Mouse (Mus musculus) bone marrow, adult 2 months (tissue): ENCODE measurements around the gene Vamp8. TPM values are rescaled to one million over a fixed set of nuclear protein-coding genes. Genes with fewer than 3 reads are reported as not detected.

Experiments used
- H3K27ac ChIP-seq: fragments of 200-500 bp; 2 replicates; pipeline ENCODE4 v1.5.1; 2012; ENCODE audit warnings: low read depth, mild to moderate bottlenecking, control low read depth, inconsistent platforms, low read length; ENCODE audit not compliant: control insufficient read depth, poor library complexity, insufficient read depth
- H3K4me1 ChIP-seq: fragments of 200-500 bp; 2 replicates; pipeline ENCODE4 v1.6.1; 2011; ENCODE audit warnings: low read length; ENCODE audit not compliant: control insufficient read depth, insufficient read depth
- H3K4me3 ChIP-seq: fragments of 200-500 bp; replicated peaks from 2 replicates; pipeline ENCODE3; 2011; ENCODE audit warnings: mild to moderate bottlenecking, low read depth, low read length, control low read depth; ENCODE audit not compliant: control insufficient read depth
- CTCF ChIP-seq: fragments of 200-500 bp; IDR thresholded peaks from 2 replicates; pipeline ENCODE4 v1.5.1; 2011; ENCODE audit warnings: low read length, control low read depth; ENCODE audit not compliant: control insufficient read depth, insufficient read depth
- POLR2A ChIP-seq: fragments of 200-500 bp; IDR thresholded peaks from 2 replicates; pipeline ENCODE4 v1.6.1; 2011; ENCODE audit warnings: low read depth, mild to moderate bottlenecking, control low read depth, low read length, borderline replicate concordance; ENCODE audit not compliant: control insufficient read depth
- WGBS: fragments of 180-500 bp; shearing (Covaris S2); methylation state at CpG from one replicate; pipeline ENCODE4 v1.1.7; 2018; 5-methylcytosine and 5-hydroxymethylcytosine counted together
- polyA plus RNA-seq: library from polyadenylated mRNA; stranded (reverse); fragments of >200 nt; gene quantifications from 2 replicates; pipeline ENCODE4 v1.2.4, GENCODE M21; 2011; ENCODE audit warnings: low replicate concordance; ENCODE audit not compliant: missing spikeins, insufficient read depth, insufficient read length

Gene Vamp8
- polyA plus RNA-seq, 1 experiment, result 542 TPM

- WGBS, result 83% methylated on average over 4 of the region's 4 CpGs
- no peak for TF ChIP-seq POLR2A
- TF ChIP-seq CTCF, result no peak
- H3K4me1 ChIP-seq, result peaks cover 6% of the 10 kb centered on the region; the same call in 1 of the 2 replicates
- no peak overlapping the region for H3K4me3 ChIP-seq
- H3K27ac ChIP-seq, result no peak overlapping the region
These were observed 17.3 kb downstream of the Vamp8 start for GRCm38 (mm10) chr6:72373184-72373583.

- TF ChIP-seq CTCF (no peak), POLR2A (no peak)
- H3K27ac ChIP-seq, result no peak overlapping the region
- no peak overlapping the region for H3K4me3 ChIP-seq
- H3K4me1 ChIP-seq, result peaks cover 6% of the 10 kb centered on the region; the same call in 1 of the 2 replicates
- WGBS, result 50% methylated on average over 1 of the region's 1 CpGs
These were observed 18.9 kb downstream of the Vamp8 start for GRCm38 (mm10) chr6:72371571-72371970.

- Histone ChIP-seq H3K4me1 (peaks cover 7% of the 10 kb centered on the region; the same call in 1 of the 2 replicates), H3K4me3 (no peak overlapping the region), H3K27ac (no peak overlapping the region)
- no peak for TF ChIP-seq POLR2A
- TF ChIP-seq CTCF, result no peak
- WGBS, result 89% methylated on average over 5 of the region's 5 CpGs
These were observed 19.4 kb downstream of the Vamp8 start for GRCm38 (mm10) chr6:72371147-72371546.

DNA sequence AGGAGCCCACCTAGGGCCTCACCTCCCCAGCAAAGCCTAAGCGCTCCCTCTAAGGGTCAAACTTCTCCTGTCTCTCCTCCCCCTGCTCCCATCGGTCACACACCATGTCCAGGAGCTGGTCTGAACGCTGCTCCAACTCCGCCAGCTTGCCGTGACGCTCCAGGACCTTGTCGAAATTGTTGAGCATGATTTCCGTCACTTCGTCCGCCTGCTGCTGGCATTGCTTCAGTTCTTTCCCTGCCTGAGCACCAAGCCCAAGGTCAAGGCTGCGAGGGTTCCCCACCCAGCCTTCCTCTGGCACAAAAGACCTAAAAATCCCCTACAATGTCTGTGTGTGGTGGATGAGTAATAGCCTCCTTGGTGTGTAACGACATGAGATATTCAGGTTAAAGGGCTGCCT is 20.4 kb downstream of the Vamp8 start:
- Histone ChIP-seq H3K4me3 (no peak overlapping the region), H3K4me1 (peaks cover 7% of the 10 kb centered on the region; the same call in 1 of the 2 replicates), H3K27ac (no peak overlapping the region)
- TF ChIP-seq CTCF (no peak), POLR2A (no peak)
- 90% methylated on average over 12 of the region's 12 CpGs for WGBS

- H3K4me1 ChIP-seq, result peaks cover 4% of the 10 kb centered on the region; the same call in 1 of the 2 replicates
- no peak overlapping the region for H3K4me3 ChIP-seq
- TF ChIP-seq POLR2A, result no peak
- no peak for TF ChIP-seq CTCF
- 89% methylated on average over 4 of the region's 4 CpGs for WGBS
- H3K27ac ChIP-seq, result no peak overlapping the region
These were observed 20.9 kb downstream of the Vamp8 start for GRCm38 (mm10) chr6:72369557-72369956.

DNA sequence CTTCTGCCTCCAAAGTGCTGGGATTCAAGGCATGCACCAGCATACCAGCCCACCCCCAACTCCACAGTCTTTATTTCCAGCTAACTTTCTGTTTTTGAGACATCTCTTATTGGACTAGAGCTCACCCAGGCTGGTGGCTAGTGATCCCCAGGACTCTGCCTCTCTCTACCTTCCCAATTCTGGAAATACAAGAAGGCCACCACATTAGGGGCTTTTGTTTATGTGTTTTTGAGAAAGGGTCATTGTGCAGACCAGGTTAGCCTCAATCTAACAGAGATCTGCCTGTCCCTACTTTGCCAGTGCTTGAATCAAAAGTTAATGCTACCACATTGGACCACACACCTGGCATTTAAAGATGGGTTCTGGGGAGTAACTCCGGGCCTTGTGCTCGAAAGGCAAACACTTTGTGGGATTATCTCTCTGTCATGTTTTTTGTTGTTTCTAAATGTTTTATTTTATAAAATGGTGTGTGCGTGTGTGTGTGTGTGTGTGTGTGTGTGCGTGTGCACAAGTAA is 23.0 kb downstream of the Vamp8 start:
- H3K27ac ChIP-seq, result no peak overlapping the region
- no peak overlapping the region for H3K4me3 ChIP-seq
- TF ChIP-seq POLR2A (no peak), CTCF (no peak)
- peaks cover 2% of the 10 kb centered on the region; the same call in 1 of the 2 replicates for H3K4me1 ChIP-seq
- 76% methylated on average over 4 of the region's 4 CpGs for WGBS

DNA sequence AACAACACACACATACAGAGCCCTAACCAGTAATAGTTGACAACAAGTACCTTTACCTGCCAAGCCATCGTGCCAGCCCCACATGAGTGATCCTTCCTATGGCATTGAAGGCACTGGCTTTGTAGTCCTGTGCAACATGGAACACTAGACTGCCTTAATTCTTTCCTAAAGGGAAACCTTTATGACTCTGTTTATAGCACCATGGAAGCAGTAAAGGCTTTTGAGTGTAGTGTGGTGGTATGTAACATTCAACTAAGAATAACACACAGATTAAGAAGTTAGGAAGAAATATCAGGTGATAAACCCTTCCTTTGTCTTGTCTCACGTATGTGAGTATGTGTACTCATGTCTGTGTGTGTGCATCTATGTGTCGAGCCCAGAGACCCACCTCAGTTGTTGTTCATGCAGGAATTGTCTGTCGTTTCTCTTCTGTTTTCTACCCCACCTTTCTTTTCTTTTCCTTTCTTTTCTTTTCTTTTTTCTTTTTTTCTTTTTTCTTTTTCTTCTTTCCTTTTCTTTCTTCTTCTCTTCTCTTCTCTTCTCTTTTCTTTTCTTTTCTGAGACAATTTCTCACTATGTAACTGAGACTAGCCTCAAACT is 23.6 kb downstream of the Vamp8 start, which contains the start of gene Rnf181:
Rnf181 (minus strand) TSS at position 113 of the 600 bp plus-strand sequence.
- Histone ChIP-seq H3K4me1 (peaks cover 2% of the 10 kb centered on the region; the same call in 1 of the 2 replicates), H3K27ac (no peak within 1 kb of the TSS), H3K4me3 (no peak within 1 kb of the TSS)
- 74% methylated on average over 4 of the region's 4 CpGs for WGBS
- no peak for TF ChIP-seq CTCF
- no peak for TF ChIP-seq POLR2A

DNA sequence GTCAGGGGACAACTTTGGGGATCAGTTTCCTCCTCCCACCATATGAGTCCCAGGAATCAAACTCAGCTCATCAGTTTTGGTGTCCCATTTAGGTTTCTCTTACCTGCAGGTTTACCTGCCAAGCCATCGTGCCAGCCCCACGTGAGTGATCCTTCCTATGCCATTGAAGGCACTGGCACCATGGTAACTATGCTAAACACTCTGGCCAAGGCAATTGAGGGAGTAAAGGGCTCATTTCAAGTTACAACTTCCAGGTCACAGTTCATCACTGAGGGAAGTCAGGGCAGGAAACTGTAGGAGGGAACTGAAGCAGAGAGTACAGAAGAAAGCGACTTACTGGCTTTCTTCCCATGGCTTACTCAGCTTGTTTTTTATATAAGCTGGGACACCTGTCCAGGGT is 24.2 kb downstream of the Vamp8 start:
- TF ChIP-seq CTCF (no peak), POLR2A (no peak)
- no peak overlapping the region for H3K4me3 ChIP-seq
- H3K4me1 ChIP-seq, result peaks cover 3% of the 10 kb centered on the region; the same call in 1 of the 2 replicates
- no peak overlapping the region for H3K27ac ChIP-seq
- WGBS, result 57% methylated on average over 3 of the region's 3 CpGs

DNA sequence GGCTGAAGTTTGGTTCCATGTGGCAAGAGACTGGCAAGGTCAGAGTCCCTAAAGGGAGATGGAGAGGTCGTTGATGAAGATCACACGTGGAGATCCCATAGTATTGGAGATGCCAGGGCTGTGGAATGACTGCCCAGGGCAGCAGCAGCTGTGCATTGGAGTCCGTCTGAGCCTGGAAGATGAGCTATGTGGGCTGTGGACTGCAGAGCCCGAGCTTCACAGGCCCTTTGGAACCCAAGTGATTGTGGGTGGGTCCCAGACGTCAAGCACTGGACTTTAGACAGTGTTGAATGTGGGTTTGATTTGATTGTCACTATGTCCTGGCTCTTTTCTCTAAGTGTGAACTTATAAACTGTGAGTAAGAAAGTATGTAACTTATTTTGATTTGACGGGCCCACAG is 25.5 kb downstream of the Vamp8 start:
- Histone ChIP-seq H3K4me1 (peaks cover 3% of the 10 kb centered on the region; the same call in 1 of the 2 replicates), H3K27ac (no peak overlapping the region), H3K4me3 (no peak overlapping the region)
- no peak for TF ChIP-seq POLR2A
- no peak for TF ChIP-seq CTCF
- WGBS, result 64% methylated on average over 6 of the region's 6 CpGs
